Mouse (Mus musculus) retina, adult 2 months (tissue): Measurements from ENCODE around the gene Dip2c.

Source experiments
- DNase-seq: peaks from one replicate; pipeline ENCODE4 v3.0.0-alpha.2; 2012; ENCODE audit warnings: low read depth, low spot score

Gene Dip2c

DNA sequence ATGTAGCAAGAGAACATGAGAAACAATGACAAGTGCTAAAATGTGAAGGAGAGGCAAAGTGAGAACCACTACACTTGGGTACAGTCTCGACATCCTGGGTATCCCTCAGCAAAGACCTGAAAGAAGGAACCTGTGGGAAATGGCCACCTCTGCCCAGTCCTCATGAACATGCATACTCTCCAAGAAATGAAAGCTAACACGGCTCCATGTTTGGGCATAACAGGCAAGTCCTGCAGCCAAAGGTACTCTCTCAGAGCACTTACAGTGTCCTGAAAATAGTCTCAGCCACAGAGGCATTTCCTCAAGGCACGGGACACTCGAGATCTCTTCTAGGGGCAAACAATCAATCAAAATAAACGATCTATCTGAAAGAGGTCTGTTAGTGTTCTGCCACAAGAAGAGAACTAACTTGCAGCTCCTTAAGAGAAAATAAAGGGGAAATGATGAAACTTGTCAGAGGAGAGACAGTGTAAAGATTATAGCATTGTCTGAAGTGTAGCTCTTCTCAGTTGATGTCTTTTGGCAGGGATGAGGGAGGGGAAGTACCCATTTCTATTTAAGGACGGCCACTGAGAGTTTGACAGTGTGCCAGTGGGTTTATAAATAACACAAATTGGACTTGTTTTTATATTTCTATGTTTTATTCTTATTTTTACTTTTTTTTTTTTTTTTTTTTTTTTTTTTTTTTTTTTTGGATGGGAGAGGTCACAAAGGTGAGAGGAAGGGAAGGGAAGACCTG lies 228.0 kb downstream of the Dip2c start:
- DNase-seq = no peak

DNA sequence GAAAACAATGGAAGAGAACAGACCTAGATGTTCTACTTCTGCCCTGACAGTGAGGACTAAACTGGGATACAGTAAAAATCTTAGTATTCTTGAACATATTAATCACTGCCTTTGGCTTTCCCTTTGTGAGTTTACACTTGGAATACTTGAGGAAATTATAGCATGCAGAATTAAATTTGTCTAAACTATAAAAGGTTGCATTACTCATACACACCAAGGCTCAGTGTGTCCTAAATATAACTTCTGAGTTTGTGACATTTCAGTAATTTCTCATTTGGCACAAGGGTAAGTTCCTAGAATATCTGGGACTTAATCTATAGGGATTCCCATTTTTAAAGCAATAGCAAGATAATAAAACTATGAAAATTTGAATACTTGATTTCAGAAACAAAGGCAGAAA lies 262.2 kb downstream of the Dip2c start:
- no peak for DNase-seq

- no peak for DNase-seq
These were observed 271.5 kb downstream of the Dip2c start for GRCm38 (mm10) chr13:9547698-9548344.

DNA sequence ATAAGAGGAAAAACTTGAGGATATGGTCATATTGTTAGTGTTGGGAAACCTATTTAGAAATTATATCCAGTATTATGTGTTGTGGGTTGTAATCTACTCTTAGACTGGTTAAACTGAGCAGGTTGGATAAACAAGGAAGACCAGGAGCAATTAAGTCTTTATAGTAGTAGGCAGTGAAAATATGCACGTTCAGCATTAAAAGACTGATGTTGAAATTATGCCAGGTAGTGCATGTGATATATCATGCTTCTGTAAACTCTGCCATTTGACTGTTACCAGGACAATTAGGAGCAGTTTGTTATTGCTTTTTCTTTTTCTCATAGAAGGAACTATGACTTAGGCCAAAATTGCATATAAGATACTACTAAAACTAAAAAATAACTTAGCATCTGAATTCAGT lies 285.8 kb downstream of the Dip2c start:
- no peak for DNase-seq

DNA sequence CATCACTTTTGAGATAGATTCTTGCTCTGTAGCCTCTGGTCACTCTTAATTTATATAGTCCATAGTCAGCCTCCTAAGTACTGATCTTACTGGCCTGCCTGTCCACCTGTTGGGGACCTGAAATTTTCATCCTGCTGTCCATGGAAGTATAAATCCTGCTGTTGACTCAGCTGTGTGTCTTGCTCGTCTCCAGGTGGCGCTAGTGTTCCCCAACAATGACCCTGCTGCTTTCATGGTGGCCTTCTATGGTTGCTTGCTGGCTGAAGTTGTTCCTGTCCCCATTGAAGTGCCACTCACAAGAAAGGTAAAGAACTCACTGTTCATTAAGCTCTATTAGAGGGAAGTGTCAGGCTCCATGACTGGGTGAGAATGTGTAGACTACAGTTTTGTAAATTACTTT lies 286.6 kb downstream of the Dip2c start:
- peak; percentile 26 for DNase-seq

DNA sequence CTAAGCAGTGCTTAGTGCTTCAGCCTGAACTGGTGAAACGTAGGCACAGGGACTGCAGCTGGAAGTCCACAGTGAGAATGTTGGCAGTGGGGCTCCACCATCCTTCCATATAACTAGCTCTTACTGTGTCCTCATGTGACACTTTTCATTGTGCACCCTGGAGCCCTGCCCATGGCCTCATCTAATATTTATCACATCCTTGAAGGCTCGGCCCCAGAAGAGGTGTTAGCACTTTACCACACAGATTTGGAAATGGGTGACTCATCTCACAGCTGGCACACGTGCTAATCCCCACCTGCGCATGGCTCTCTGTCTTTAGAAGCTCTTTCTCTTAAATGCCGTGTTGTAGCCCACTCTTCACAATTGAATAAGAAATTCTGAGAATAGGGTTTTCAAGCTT lies 292.5 kb downstream of the Dip2c start:
- DNase-seq = no peak

DNA sequence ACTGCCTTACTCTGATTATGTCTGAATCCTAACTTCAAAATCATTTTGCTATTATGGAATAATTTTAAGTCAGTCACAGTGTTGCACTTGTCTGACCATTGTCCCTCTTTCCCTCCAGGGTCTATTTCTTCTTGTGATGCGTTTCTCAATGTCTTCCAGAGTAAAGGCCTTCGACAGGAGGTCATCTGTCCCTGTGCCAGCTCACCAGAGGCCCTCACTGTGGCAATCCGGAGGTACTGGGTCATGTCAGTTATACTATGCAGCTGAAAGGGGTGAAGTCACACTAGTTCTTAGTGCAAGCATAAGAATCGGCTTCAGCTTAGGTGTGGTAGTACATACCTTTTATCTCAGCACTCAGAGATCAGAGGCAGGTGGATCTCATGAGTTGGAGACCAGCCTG lies 300.4 kb downstream of the Dip2c start:
- DNase-seq = no peak

- DNase-seq = no peak
These were observed 302.1 kb downstream of the Dip2c start for GRCm38 (mm10) chr13:9578456-9578855.

GRCm38 (mm10) chr13:9581821-9582220 lies 305.5 kb downstream of the Dip2c start:
- DNase-seq = no peak

DNA sequence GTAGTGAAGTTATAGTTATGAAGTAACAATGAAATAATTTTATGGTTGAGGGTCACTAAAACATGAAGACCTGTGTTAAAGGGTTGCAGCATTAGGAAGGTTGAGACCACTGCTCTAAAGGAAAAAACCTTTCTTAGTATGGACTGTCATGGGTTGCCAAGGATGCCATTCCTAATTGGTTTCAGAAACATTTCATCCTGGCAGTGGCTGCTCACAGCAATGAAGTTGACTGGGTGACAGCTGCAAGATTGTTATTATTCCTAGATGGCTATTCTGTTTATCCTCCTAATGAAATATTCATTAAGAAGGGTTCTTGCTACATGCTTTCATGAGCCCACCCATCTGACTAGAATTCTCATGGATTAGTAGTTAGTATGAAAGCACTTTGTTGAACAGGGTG lies 307.3 kb downstream of the Dip2c start:
- DNase-seq = no peak

- no peak for DNase-seq
These were observed 323.2 kb downstream of the Dip2c start for GRCm38 (mm10) chr13:9599334-9600096.

GRCm38 (mm10) chr13:9601350-9601749 lies 325.0 kb downstream of the Dip2c start:
- DNase-seq = no peak

DNA sequence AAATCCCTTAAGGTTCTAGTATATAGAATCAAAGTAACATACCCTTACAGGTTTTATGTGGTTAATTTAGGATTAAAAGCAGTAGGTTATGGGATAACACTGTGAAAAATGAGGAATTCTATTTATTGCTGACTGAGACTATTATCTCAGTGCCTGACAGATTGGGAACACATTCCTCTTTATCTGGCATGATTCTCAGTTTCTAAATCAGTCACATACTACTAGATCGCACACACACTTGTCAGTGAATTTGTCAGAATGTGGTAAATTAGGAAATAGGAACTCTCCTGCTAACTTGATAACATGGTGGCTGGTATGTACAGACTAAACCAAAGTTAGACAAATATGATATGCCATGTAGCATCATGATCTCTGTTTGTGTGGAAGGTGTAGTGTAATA lies 334.9 kb downstream of the Dip2c start:
- DNase-seq = no peak

DNA sequence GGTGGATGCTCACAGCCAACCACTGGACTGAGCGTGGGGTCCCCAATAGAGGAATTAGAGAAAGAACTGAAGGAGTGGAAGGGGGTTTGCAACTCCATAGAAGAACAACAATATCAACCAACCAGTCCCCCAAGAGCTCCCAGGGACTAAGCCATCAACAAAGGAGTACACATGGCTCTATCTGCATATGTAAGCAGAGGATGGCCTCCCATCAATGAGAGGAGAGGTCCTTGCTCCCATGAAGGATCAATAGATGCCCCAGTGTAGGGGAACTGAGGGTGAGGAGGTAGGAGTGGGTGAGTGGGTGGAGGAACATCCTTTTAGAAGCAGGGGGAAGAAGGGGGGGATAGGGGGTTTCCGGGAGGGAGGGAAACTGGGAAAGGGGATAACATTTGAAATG lies 356.4 kb downstream of the Dip2c start:
- no peak for DNase-seq

DNA sequence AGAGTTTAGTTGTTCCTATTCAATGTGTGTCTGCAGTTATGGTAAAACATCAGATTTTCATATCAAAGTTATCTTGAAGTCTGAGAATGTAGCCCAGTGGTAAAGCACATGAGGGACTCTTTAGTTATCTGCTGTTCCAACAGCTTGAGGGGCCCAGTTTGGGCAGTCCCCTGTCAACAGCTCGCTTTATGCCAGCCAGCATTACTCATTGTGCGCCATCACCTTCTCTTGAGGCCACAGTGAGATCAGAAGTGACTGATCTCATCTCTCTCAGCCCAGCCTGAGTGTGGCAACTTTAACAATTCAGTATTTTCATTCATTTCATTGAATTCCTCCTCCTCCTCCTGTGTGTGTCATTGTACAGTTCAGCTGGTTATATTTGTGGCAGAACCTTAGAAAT lies 359.6 kb downstream of the Dip2c start:
- no peak for DNase-seq

GRCm38 (mm10) chr13:9636505-9636904 lies 360.2 kb downstream of the Dip2c start:
- DNase-seq = no peak

DNA sequence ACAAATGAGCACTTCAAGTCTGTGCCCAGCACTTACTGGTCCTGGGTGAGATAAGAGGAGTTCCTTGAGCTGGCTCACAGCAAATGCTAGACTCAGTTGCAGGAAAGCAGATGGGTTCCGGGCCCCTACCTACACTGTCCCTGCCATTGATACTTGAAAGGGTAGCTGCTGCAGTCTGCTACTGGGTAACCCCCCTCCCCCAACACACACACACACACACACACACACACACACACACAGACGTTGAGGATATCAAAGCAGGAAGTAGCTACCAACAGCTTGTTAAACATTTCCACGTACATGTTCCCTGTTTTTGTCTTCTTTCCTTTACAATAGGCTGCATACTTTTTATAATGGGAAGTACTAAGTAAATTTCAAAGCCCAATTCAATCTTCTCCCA lies 361.6 kb downstream of the Dip2c start:
- DNase-seq = no peak

- DNase-seq = no peak
These were observed 372.4 kb downstream of the Dip2c start for GRCm38 (mm10) chr13:9648716-9649115.

- DNase-seq = no peak
These were observed 373.6 kb downstream of the Dip2c start for GRCm38 (mm10) chr13:9649894-9650293.

- no peak for DNase-seq
These were observed 374.3 kb downstream of the Dip2c start for GRCm38 (mm10) chr13:9650580-9650979.

- DNase-seq = no peak
These were observed 376.7 kb downstream of the Dip2c start for GRCm38 (mm10) chr13:9653018-9653417.

- DNase-seq = no peak
These were observed 380.3 kb downstream of the Dip2c start for GRCm38 (mm10) chr13:9656613-9657012.

DNA sequence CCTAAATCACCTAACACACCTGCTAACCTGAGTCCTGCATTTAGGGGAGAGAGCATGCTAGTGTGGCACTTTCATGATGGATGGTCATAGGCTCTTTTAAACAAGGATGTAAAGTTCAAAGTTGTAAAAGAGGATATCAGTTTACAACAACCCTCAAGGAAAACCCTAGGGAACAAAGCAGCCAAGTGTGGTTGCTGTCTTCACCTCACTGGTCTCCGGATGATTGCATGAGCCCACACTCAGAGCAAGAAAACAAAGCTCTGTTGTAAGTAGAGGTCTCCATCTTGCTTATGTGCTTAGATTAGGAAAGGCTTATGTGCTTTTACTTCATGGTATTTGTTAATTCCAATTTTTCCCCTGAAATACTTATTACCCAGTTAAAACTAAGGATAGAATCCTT lies 384.4 kb downstream of the Dip2c start:
- DNase-seq = no peak
